Mouse (Mus musculus) liver, embryonic 15.5 days (tissue): ENCODE data around the gene Cfap52. TPM values are rescaled to one million over a fixed set of nuclear protein-coding genes. Genes with fewer than 3 reads are reported as not detected.
A peak's percentile ranks its signal among the peaks of the same experiment; 100 is the strongest.

Experiments used
- ATAC-seq: fragments of 200-750 bp; cut with Nextera tagmentation; 2 replicates; pipeline ENCODE4 v1.8.0; 2017; ENCODE audit warnings: moderate number of reproducible peaks, mild to moderate bottlenecking, moderate library complexity; ENCODE audit not compliant: insufficient read depth
- H3K27ac ChIP-seq: fragments of 300-500 bp; sonication (generic); replicated peaks from 2 replicates; pipeline ENCODE4 v1.5.1; 2015; ENCODE audit warnings: mild to moderate bottlenecking, inconsistent platforms
- H3K27me3 ChIP-seq: fragments of 300-500 bp; sonication (generic); 2 replicates; pipeline ENCODE4 v1.6.1; 2015; ENCODE audit warnings: mild to moderate bottlenecking, inconsistent platforms
- H3K36me3 ChIP-seq: fragments of 300-500 bp; sonication (generic); replicated peaks from 2 replicates; pipeline ENCODE4 v1.6.1; 2015; ENCODE audit warnings: moderate library complexity, mild to moderate bottlenecking, inconsistent platforms
- H3K4me1 ChIP-seq: fragments of 300-500 bp; sonication (generic); replicated peaks from 2 replicates; pipeline ENCODE4 v1.6.1; 2015; ENCODE audit warnings: inconsistent platforms
- H3K4me2 ChIP-seq: fragments of 300-500 bp; sonication (generic); 2 replicates; pipeline ENCODE4 v1.6.1; 2015; ENCODE audit warnings: moderate library complexity, mild to moderate bottlenecking, inconsistent platforms
- H3K4me3 ChIP-seq: fragments of 300-500 bp; sonication (generic); replicated peaks from 2 replicates; pipeline ENCODE4 v1.5.1; 2015; ENCODE audit warnings: mild to moderate bottlenecking, inconsistent platforms
- H3K9ac ChIP-seq: fragments of 300-500 bp; sonication (generic); 2 replicates; pipeline ENCODE4 v1.6.1; 2015; ENCODE audit warnings: moderate library complexity, mild to moderate bottlenecking, inconsistent platforms
- H3K9me3 ChIP-seq: fragments of 300-500 bp; sonication (generic); replicated peaks from 2 replicates; pipeline ENCODE4 v1.6.1; 2016; ENCODE audit warnings: inconsistent platforms
- WGBS: fragments of 180-500 bp; shearing (Covaris S2); methylation state at CpG from one replicate; pipeline ENCODE4 v1.1.7; 2015; ENCODE audit warnings: mixed read lengths; ENCODE audit not compliant: insufficient replicate concordance; 5-methylcytosine and 5-hydroxymethylcytosine counted together
- polyA plus RNA-seq: library from polyadenylated mRNA; unstranded; fragments of >200 nt; fragmentation: Nextera tagmentation; extraction: Ambion mirVana; gene quantifications from 2 replicates; pipeline ENCODE4 v1.2.1, GENCODE M21; 2015

Gene Cfap52
- polyA plus RNA-seq, 1 experiment from 2014 or later, result not detected

DNA sequence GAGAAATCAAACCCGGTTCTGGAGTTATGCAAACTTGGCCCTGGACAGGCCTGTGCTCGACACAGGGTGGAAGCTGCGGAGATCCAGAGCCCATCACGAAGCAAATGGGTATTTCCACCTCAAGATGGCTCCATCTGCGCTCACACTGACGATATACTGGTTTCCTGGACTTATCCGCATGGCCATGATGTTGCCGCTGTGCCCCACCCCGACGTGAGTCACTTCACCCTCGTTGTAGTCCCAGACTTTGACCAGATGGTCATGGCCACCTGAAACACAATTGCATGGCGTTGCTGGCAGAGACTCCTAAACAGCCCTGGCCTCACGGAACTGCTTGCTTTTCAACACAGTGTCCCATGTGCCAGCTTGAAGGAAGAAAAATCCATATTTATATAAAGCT, 40.5 kb downstream of the Cfap52 start:
- WGBS, result 69% methylated on average over 13 of the region's 13 CpGs
- H3K4me3 ChIP-seq, result no peak overlapping the region
- no peaks in the 10 kb centered on the region for H3K36me3 ChIP-seq
- no peak overlapping the region for H3K27ac ChIP-seq
- peaks cover 30% of the 10 kb centered on the region for H3K27me3 ChIP-seq
- no peak for ATAC-seq
- H3K9ac ChIP-seq, result no peak overlapping the region
- H3K4me2 ChIP-seq, result no peak overlapping the region
- H3K9me3 ChIP-seq, result no peaks in the 10 kb centered on the region
- peaks cover 14% of the 10 kb centered on the region for H3K4me1 ChIP-seq

DNA sequence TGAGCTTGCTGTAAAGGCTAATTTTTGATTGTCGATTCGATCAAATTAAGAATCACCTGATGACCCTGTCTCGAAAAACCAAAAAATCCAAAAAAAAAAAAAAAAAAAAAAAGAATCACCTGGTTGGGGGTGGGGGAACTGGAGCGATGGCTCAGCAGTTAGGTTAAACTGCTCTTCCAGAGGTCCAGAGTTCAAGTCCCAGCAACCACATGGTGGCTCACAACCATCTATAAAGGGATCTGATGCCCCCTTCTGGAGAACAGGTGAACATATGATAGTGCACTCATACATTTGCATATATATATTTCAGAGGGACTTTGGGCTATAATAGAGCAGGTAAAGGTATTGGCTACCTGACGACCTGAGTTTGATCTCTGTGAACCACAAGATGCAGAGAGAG, 41.7 kb downstream of the Cfap52 start:
- H3K4me3 ChIP-seq, result no peak overlapping the region
- no peak for ATAC-seq
- no peaks in the 10 kb centered on the region for H3K9me3 ChIP-seq
- H3K4me2 ChIP-seq, result no peak overlapping the region
- 67% methylated on average over 5 of the region's 5 CpGs for WGBS
- H3K4me1 ChIP-seq, result peaks cover 14% of the 10 kb centered on the region
- H3K27me3 ChIP-seq, result peaks cover 43% of the 10 kb centered on the region
- no peaks in the 10 kb centered on the region for H3K36me3 ChIP-seq
- H3K9ac ChIP-seq, result no peak overlapping the region
- H3K27ac ChIP-seq, result no peak overlapping the region

DNA sequence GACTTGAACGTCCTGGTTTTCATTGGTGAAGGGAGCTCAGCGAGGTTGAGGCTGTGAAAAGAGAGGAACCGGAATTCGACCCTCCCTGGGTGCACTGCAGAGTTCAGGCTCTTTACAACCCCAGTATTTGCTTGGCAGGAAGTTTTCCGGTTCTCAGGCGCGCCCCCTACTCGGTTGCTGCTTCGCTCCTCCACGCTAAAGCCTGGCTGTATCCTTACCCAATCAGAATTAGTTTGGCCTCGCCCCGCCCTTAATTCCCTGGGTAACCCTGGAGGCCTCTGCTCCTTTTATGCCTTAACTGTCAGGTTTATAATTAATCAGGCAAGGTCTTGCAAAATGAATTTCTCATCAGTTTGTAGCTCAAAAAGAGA, 42.7 kb downstream of the Cfap52 start:
- H3K9ac ChIP-seq, result no peak overlapping the region
- H3K27ac ChIP-seq, result no peak overlapping the region

DNA sequence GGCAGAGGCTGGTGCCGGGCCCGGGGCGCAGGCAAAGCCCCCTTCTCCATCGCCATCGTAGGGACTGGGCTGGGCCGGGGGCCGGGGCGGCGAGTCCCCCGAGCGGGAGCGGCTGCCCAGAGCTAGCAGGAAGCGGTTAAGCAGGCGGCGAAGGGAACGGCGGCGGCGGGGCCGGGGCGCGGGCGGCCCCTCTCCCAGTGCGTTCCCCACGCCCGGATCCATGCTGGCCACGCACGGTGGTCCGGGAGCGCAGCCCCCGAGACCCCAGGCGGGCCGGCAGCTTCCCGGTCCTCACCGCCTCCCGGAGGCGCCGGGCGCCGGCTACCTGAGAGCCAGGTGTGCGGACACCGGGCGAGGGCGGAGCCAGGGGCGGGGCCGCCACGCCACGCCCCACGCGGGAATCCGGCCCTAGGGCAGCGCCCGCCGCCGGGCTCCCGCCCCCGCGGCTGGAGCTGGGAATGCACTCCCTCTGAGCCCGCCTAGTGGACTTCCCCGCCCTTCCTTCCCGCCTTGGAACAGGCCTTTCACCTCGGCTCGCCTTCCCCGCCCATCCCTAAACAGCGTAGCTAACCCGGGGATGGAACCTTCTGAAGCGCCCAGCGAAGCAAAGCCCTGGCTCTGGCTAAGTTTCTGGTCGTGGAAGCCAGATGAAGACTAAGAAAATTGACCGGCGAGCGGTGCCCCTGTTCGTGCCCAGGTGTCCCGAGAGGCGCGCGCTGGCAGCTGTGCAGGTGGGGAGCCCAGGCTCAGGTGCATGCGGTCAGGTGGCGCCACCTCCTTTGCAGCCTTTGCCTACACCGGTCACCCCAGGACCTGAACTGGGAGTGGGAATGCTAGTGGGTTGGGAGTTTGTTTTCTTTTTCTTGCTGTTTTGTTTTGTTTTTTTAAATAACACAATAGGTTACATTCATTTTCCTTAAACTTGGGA, 43.4 kb downstream of the Cfap52 start, which contains the start of gene Usp43:
Usp43 (minus strand) TSS at position 327 of the 928 bp plus-strand sequence.
- Histone ChIP-seq H3K36me3 (no peaks in the 10 kb centered on the region), H3K4me1 (peaks cover 14% of the 10 kb centered on the region), H3K9me3 (no peaks in the 10 kb centered on the region), H3K9ac (no peak within 1 kb of the TSS), H3K27ac (no peak within 1 kb of the TSS), H3K4me2 (peak within 1 kb of the TSS; percentile 77), H3K4me3 (peak within 1 kb of the TSS; percentile 50), H3K27me3 (peaks cover 47% of the 10 kb centered on the region)
- under 1% methylated on average over 79 of the region's 80 CpGs for WGBS
- ATAC-seq, result no peak; the same call in 1 of the 2 replicates

More for the DNA sequence above, 42.7 kb downstream of the Cfap52 start:
- Histone ChIP-seq H3K4me1 (peaks cover 14% of the 10 kb centered on the region), H3K4me3 (peak overlapping the region; percentile 50), H3K4me2 (peak overlapping the region; percentile 77), H3K9me3 (no peaks in the 10 kb centered on the region), H3K36me3 (no peaks in the 10 kb centered on the region), H3K27me3 (peaks cover 47% of the 10 kb centered on the region)
- no peak for ATAC-seq
- WGBS, result under 1% methylated on average over 12 of the region's 12 CpGs

DNA sequence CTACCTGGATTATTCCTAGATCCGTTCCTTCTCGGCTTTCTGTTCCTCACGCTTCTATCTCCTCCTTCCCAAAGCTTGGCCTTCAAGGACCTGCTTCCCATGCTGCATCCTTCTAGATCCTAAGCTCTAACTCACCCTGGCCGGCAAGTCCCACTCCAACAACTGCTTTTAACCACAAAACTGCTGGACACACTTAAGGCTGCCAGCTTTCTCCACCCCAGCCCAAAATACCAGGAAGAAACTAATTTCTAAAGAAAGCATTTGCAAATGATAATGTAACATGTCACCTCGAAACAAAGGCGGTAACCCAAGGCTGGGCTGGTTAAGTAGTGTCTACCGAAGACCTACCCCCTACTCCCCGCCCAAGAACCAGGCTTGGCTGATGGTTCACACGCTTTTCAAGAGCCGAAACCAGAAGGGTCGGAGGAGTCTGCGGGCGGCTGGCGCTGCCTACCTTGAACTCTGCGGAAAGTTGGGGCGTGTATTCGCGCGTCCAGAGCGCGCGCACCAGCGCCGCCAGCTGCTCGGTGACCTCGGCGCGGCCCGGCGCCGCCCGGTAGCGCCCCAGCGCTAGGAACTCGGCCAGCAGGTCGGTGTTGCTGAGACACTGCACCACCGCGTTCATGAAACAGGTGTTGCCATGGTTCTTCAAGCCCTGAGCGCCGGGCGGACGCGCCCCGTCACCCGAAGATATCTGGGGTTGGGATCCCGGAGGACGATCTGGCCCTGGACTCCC, 44.2 kb downstream of the Cfap52 start:
- Histone ChIP-seq H3K9me3 (no peaks in the 10 kb centered on the region), H3K36me3 (no peaks in the 10 kb centered on the region), H3K4me1 (peaks cover 14% of the 10 kb centered on the region), H3K4me3 (peak overlapping the region; percentile 50), H3K9ac (no peak overlapping the region), H3K4me2 (peak overlapping the region; percentile 77), H3K27ac (no peak overlapping the region), H3K27me3 (peaks cover 47% of the 10 kb centered on the region)
- no peak for ATAC-seq
- 2% methylated on average over 47 of the region's 47 CpGs for WGBS

DNA sequence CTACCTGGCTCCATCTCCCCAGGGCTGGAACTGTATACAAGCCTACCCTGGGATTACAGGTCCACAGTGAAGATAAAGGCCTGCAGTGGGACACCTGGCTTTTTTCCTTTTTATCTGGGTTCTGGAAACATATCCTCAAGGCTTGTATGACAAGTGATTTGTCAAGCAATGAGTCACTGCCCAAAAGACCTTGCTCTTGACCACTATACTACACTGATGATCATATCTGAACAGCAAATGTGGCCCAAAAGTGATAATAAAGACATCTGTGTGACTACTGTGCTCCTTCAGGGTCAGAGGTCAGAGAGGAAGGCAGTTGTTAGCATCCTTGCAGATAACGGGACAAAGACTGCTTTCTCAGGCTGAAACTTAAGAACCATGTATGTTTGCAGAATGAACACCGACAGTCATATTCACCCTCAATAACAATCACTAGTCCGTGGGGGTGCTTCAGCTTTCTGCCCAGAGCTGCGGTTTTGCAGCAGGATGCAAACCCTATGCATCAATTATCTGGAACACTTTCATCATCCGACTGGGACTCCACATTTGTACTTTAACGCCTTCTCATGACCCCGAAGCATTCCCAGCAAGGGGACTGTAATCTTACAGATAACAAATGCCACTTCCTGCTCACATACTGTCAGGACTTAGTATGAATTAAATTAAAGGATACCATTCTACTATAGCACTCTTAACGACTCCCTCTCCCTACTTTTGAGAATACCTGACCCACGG, 45.1 kb downstream of the Cfap52 start:
- Histone ChIP-seq H3K9ac (no peak overlapping the region), H3K4me3 (no peak overlapping the region), H3K9me3 (no peaks in the 10 kb centered on the region)

DNA sequence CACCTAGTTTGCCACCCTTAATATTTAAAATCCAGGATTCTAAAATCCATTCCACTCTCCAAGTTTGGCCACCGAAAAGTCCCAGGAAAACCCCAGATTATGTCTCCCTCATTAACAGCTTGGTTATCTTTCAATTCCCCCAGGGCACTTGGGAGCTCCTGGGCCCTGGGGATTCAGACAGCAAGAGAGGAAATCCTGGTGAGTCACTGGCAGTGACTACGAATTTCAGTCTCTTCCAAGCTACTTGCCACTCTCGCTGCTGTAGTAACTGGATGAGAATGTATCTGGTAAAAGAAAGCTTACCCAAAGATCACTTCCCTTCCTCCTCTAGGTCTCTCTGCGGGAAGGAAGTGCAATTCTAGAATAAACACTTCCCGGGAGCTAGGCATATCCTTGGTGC, 45.9 kb downstream of the Cfap52 start:
- WGBS, result 29% methylated on average over 5 of the region's 5 CpGs
- H3K4me1 ChIP-seq, result peaks cover 14% of the 10 kb centered on the region
- no peak for ATAC-seq
- no peak overlapping the region for H3K4me3 ChIP-seq
- peaks cover 47% of the 10 kb centered on the region for H3K27me3 ChIP-seq
- H3K4me2 ChIP-seq, result no peak overlapping the region
- H3K9ac ChIP-seq, result no peak overlapping the region
- H3K27ac ChIP-seq, result no peak overlapping the region
- H3K36me3 ChIP-seq, result no peaks in the 10 kb centered on the region
- H3K9me3 ChIP-seq, result no peaks in the 10 kb centered on the region

More for the DNA sequence above, 45.1 kb downstream of the Cfap52 start:
- 11% methylated on average over 9 of the region's 9 CpGs for WGBS
- no peak for ATAC-seq
- Histone ChIP-seq H3K4me1 (peaks cover 14% of the 10 kb centered on the region), H3K4me2 (no peak overlapping the region), H3K27me3 (peaks cover 47% of the 10 kb centered on the region), H3K27ac (no peak overlapping the region), H3K36me3 (no peaks in the 10 kb centered on the region)

DNA sequence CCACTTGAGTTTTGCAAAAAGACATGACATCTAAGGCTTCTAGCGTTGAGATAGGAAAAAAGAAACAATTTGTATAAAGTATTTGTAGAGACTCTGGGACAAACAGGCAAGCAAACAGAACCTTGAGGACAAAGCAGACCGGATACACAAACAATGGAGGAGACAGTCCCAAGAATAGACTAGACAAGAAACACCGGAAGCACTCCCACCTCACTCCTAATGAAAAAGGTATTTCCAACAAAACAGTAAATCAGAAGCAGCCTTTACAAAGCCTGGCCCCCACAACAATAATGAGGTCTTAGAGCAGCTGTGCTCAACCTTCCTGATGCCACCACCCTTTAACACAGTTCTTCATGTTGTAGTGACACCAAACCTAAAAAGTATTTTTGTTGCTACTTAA, 48.3 kb downstream of the Cfap52 start:
- Histone ChIP-seq H3K4me1 (peaks cover 9% of the 10 kb centered on the region), H3K4me2 (no peak overlapping the region), H3K36me3 (no peaks in the 10 kb centered on the region), H3K9me3 (no peaks in the 10 kb centered on the region), H3K27ac (no peak overlapping the region), H3K9ac (no peak overlapping the region), H3K27me3 (peaks cover 38% of the 10 kb centered on the region), H3K4me3 (no peak overlapping the region)
- WGBS, result 54% methylated on average over 3 of the region's 3 CpGs
- no peak for ATAC-seq

DNA sequence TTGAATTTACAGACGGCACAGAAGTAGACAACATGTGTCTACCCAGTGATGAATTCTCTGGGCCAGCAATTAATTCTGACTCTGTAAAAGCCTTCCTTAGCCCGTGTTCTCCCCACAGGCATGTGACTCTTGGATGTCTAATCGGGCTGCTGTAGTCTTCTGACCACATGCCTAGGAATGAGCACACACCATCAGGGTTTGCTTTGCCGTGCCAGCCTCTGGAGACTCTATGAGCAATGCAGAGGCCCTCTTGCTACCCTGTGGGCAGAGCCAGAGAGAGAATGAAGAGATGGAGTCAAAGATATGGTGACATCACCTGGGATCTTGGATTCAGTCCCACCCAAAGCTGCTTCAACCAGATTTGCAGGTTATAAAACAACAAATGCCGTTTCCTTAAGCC, 54.4 kb downstream of the Cfap52 start:
- ATAC-seq, result no peak
- no peaks in the 10 kb centered on the region for H3K36me3 ChIP-seq
- no peaks in the 10 kb centered on the region for H3K27me3 ChIP-seq
- H3K9ac ChIP-seq, result no peak overlapping the region
- no peak overlapping the region for H3K4me2 ChIP-seq
- no peak overlapping the region for H3K4me3 ChIP-seq
- H3K9me3 ChIP-seq, result no peaks in the 10 kb centered on the region
- WGBS, result 67% methylated on average over 5 of the region's 5 CpGs
- no peaks in the 10 kb centered on the region for H3K4me1 ChIP-seq
- no peak overlapping the region for H3K27ac ChIP-seq

DNA sequence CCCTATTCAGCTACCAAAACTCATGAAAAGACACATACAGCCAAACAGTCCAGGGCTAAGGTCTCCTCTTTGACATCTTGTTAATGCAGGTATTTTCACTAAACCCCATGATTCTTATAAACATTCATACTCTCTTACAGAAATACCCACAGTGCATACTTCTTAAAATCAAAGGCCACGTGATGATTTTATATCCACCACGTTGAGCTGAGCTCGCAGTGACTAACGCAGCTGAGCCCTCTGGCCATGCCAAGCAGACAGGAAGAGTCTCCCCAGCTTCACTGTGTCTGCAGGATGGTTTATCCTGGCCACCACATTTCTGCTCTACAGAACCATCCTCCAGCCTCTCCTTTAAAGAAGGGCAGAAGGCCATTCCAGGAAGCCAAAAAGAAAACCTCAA, 61.7 kb downstream of the Cfap52 start:
- Histone ChIP-seq H3K4me1 (no peaks in the 10 kb centered on the region), H3K9me3 (no peaks in the 10 kb centered on the region), H3K9ac (no peak overlapping the region), H3K27me3 (no peaks in the 10 kb centered on the region), H3K4me2 (no peak overlapping the region), H3K36me3 (no peaks in the 10 kb centered on the region), H3K27ac (no peak overlapping the region), H3K4me3 (no peak overlapping the region)
- no peak for ATAC-seq
- WGBS, result 63% methylated on average over 4 of the region's 4 CpGs
